Mouse (Mus musculus): ENCODE measurements around the gene Wrnip1.

- TF ChIP-seq CTCF (IDR thresholded peaks at IDR 0.05; ENCODE audit: low read depth) (no peak), EP300 (IDR thresholded peaks at IDR 0.05; ENCODE audit: low read depth) (no peak)
These were observed 38.7 kb upstream of the Wrnip1 start for GRCm38 (mm10) chr13:32763141-32763540.
